9 mouse cellular contexts compared by ENCODE assay signal in the genomic region with DNA sequence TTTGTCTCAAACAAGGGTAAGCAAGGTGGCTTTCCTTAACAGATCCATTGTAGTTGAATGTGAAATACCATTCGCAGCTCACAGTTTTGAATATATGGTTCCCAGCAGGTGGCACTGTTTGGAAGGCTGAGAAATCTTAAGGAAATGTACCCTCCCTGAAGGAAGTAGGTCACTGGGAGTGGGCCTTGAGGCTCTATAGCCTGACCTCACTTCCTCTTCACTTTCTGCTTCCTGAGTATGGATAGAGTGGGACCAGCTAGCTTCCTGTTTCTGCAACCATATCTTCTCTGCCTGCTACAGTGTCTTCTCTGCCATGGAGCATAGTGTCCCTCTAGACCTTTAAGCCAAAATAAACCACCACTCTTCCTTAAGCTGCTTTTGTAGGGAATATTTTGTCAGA.
DNase-seq lines count a peak whose midpoint lies in the region; ATAC-seq and TF ChIP-seq lines count a peak whose summit lies in the region.
"Had no signal": no experiment of that assay in that cellular context is flagged by ENCODE, and none has a peak within 500 bp of the region (broad histone marks: within the 10 kb centered on the region; RNA-seq: fewer than 3 reads in every experiment).

No protein-coding gene starts in this region.

- no peak overlapping the region for H3K4me2 ChIP-seq in forebrain, postnatal 0 days (ENCODE audit: low read depth)
- H3K4me2 ChIP-seq in lung, embryonic 14.5 days: no peak overlapping the region
- H3K4me2 ChIP-seq in heart, embryonic 12.5 days: no peak overlapping the region
- H3K4me2 ChIP-seq: intestine, embryonic 15.5 days had no signal

- no peak for ATAC-seq in forebrain, postnatal 0 days
- ATAC-seq in lung, embryonic 14.5 days (ENCODE audit: insufficient read depth): 0 out of 2 replicates have a peak, but pooled peaks have one; percentile 41
- no peak for ATAC-seq in heart, embryonic 12.5 days (ENCODE audit: insufficient number of reproducible peaks, low FRiP score)
- ATAC-seq: intestine, embryonic 15.5 days had no signal

- no peak overlapping the region for H3K9ac ChIP-seq in forebrain, postnatal 0 days
- H3K9ac ChIP-seq in lung, embryonic 14.5 days: no peak overlapping the region
- H3K9ac ChIP-seq in heart, embryonic 12.5 days: no peak overlapping the region
- H3K9ac ChIP-seq: intestine, embryonic 15.5 days had no signal

- H3K4me3 ChIP-seq in forebrain, postnatal 0 days (ENCODE audit: low read depth, low read length): no peak overlapping the region
- no peak overlapping the region for H3K4me3 ChIP-seq in forebrain, embryonic 10.5 days
- no peak overlapping the region for H3K4me3 ChIP-seq in lung, embryonic 14.5 days (ENCODE audit: low read depth, low read length)
- H3K4me3 ChIP-seq in heart, embryonic 12.5 days: no peak overlapping the region
- H3K4me3 ChIP-seq: intestine, embryonic 15.5 days had no signal

- 82% methylated on average over 1 of the region's 1 CpGs for WGBS in forebrain, postnatal 0 days
- WGBS in forebrain, embryonic 10.5 days: 89% methylated on average over 1 of the region's 1 CpGs
- WGBS in lung, embryonic 14.5 days: 89% methylated on average over 1 of the region's 1 CpGs
- WGBS in heart, embryonic 12.5 days: 88% methylated on average over 1 of the region's 1 CpGs

- H3K27me3 ChIP-seq in forebrain, postnatal 0 days (ENCODE audit: insufficient read depth, low read length): no peaks in the 10 kb centered on the region
- no peaks in the 10 kb centered on the region for H3K27me3 ChIP-seq in forebrain, embryonic 10.5 days (ENCODE audit: poor library complexity, severe bottlenecking)
- H3K27me3 ChIP-seq in lung, embryonic 14.5 days (ENCODE audit: insufficient read depth, low read length): no peaks in the 10 kb centered on the region
- no peaks in the 10 kb centered on the region for H3K27me3 ChIP-seq in heart, embryonic 12.5 days (replicated peaks)
- H3K27me3 ChIP-seq: intestine, embryonic 15.5 days had no signal

- no peaks in the 10 kb centered on the region for H3K9me3 ChIP-seq in forebrain, postnatal 0 days (ENCODE audit: low read length)
- no peaks in the 10 kb centered on the region for H3K9me3 ChIP-seq in forebrain, embryonic 10.5 days
- H3K9me3 ChIP-seq in lung, embryonic 14.5 days (ENCODE audit: low read depth, low read length): no peaks in the 10 kb centered on the region
- no peaks in the 10 kb centered on the region for H3K9me3 ChIP-seq in heart, embryonic 12.5 days (replicated peaks)
- H3K9me3 ChIP-seq: intestine, embryonic 15.5 days had no signal

- H3K4me1 ChIP-seq in forebrain, postnatal 0 days (ENCODE audit: insufficient read depth): no peaks in the 10 kb centered on the region
- H3K4me1 ChIP-seq in forebrain, embryonic 10.5 days: peaks cover 11% of the 10 kb centered on the region; the same call in 1 of the 2 replicates
- no peaks in the 10 kb centered on the region for H3K4me1 ChIP-seq in lung, embryonic 14.5 days (ENCODE audit: insufficient read depth)
- 0 out of 2 replicates have a peak, but pooled peaks cover 3% of the 10 kb centered on the region for H3K4me1 ChIP-seq in heart, embryonic 12.5 days (replicated peaks)
- H3K4me1 ChIP-seq: intestine, embryonic 15.5 days had no signal

- TF ChIP-seq CTCF in forebrain, postnatal 0 days (IDR thresholded peaks at IDR 0.05; ENCODE audit: low read depth): peak; percentile 37
- peak; percentile 36; the same call in 1 of the 2 replicates for TF ChIP-seq CTCF in lung, embryonic 14.5 days (IDR thresholded peaks at IDR 0.05; ENCODE audit: low read depth)

- DNase-seq in forebrain, postnatal 0 days: no peak
- no peak for DNase-seq in forebrain, embryonic 10.5 days (ENCODE audit: extremely low spot score, low spot score)
- peak; percentile 8 for DNase-seq in right cerebral cortex, postnatal 14 days
- DNase-seq in right cerebral cortex, postnatal 10 days (ENCODE audit: low spot score in 2 of 2): no peak
- peak; percentile 55 for DNase-seq in lung, embryonic 14.5 days
- peak; percentile 66 for DNase-seq in thymus, postnatal 25 days
- DNase-seq in ovary, postnatal 36 days (ENCODE audit: low spot score): no peak

- no peaks in the 10 kb centered on the region for H3K36me3 ChIP-seq in forebrain, postnatal 0 days (ENCODE audit: insufficient read depth)
- H3K36me3 ChIP-seq in forebrain, embryonic 10.5 days (replicated peaks): no peaks in the 10 kb centered on the region
- no peaks in the 10 kb centered on the region for H3K36me3 ChIP-seq in lung, embryonic 14.5 days (ENCODE audit: insufficient read depth)
- H3K36me3 ChIP-seq in heart, embryonic 12.5 days: no peaks in the 10 kb centered on the region
- H3K36me3 ChIP-seq: intestine, embryonic 15.5 days had no signal

- no peak overlapping the region for H3K27ac ChIP-seq in forebrain, postnatal 0 days (ENCODE audit: low read depth, low read length)
- no peak overlapping the region for H3K27ac ChIP-seq in forebrain, embryonic 10.5 days
- no peak overlapping the region for H3K27ac ChIP-seq in lung, embryonic 14.5 days (ENCODE audit: low read depth)
- H3K27ac ChIP-seq in heart, embryonic 12.5 days (ENCODE audit: poor library complexity, severe bottlenecking): no peak overlapping the region
- H3K27ac ChIP-seq: intestine, embryonic 15.5 days had no signal

Comparison
In these comparisons a context has a peak if more than half of its experiments do, and no peak if none do; other contexts are left out.
1. DNase-seq: peak in right cerebral cortex, postnatal 14 days (single experiment), lung, embryonic 14.5 days (single experiment) and thymus, postnatal 25 days (single experiment); none in forebrain, postnatal 0 days (single experiment), forebrain, embryonic 10.5 days (single experiment), right cerebral cortex, postnatal 10 days (0 of 2) and ovary, postnatal 36 days (single experiment).